Mouse (Mus musculus): Measurements from ENCODE around the gene Glmp. TPM values are rescaled to one million over a fixed set of nuclear protein-coding genes. Genes with fewer than 3 reads are reported as not detected.

Gene Glmp
- polyA plus RNA-seq, 1 experiment from 2014 or later: 142 TPM

Other genes starting within 250 kb of the Glmp start
- 0.12 and 0.18 TPM in 2 replicates for gene Ttc24, start 246.7 kb upstream of the Glmp start, polyA plus RNA-seq (2015; fragmentation: Nextera tagmentation; extraction: Ambion mirVana)
- gene Iqgap3, start 243.1 kb upstream of the Glmp start, polyA plus RNA-seq (2015; fragmentation: Nextera tagmentation; extraction: Ambion mirVana): 23.6 and 27.8 TPM in 2 replicates
- gene Mef2d, start 182.7 kb upstream of the Glmp start, polyA plus RNA-seq (2015; fragmentation: Nextera tagmentation; extraction: Ambion mirVana): 40.5 and 44.7 TPM in 2 replicates
- gene Rhbg, start 70.3 kb upstream of the Glmp start, polyA plus RNA-seq (2015; fragmentation: Nextera tagmentation; extraction: Ambion mirVana): 0.09 and 0.21 TPM in 2 replicates
- 0.19 TPM in 1 of 2 replicates, not detected in the other for gene Gm38392, start 37.8 kb upstream of the Glmp start, polyA plus RNA-seq (2015; fragmentation: Nextera tagmentation; extraction: Ambion mirVana)
- 13.4 and 16.1 TPM in 2 replicates for gene Tsacc, start 28.0 kb upstream of the Glmp start, polyA plus RNA-seq (2015; fragmentation: Nextera tagmentation; extraction: Ambion mirVana)
- gene Cct3, start 27.9 kb upstream of the Glmp start, polyA plus RNA-seq (2015; fragmentation: Nextera tagmentation; extraction: Ambion mirVana): 383 and 394 TPM in 2 replicates
- gene Tmem79, start 11.1 kb downstream of the Glmp start, polyA plus RNA-seq (2015; fragmentation: Nextera tagmentation; extraction: Ambion mirVana): 1.7 and 2.6 TPM in 2 replicates
- 50.1 and 51.0 TPM in 2 replicates for gene Smg5, start 11.2 kb downstream of the Glmp start, polyA plus RNA-seq (2015; fragmentation: Nextera tagmentation; extraction: Ambion mirVana)
- 3.2 and 4.2 TPM in 2 replicates for gene Paqr6, start 39.6 kb downstream of the Glmp start, polyA plus RNA-seq (2015; fragmentation: Nextera tagmentation; extraction: Ambion mirVana)
- 0.21 TPM in 1 of 2 replicates, not detected in the other for gene Bglap3, start 47.7 kb downstream of the Glmp start, polyA plus RNA-seq (2015; fragmentation: Nextera tagmentation; extraction: Ambion mirVana)
- not detected in 2 replicates for gene Bglap2, start 53.7 kb downstream of the Glmp start, polyA plus RNA-seq (2015; fragmentation: Nextera tagmentation; extraction: Ambion mirVana)
- not detected in 2 replicates for gene Bglap, start 59.4 kb downstream of the Glmp start, polyA plus RNA-seq (2015; fragmentation: Nextera tagmentation; extraction: Ambion mirVana)
- gene Pmf1, start 85.3 kb downstream of the Glmp start, polyA plus RNA-seq (2015; fragmentation: Nextera tagmentation; extraction: Ambion mirVana): 98.2 and 98.4 TPM in 2 replicates
- 13.3 and 13.7 TPM in 2 replicates for gene Slc25a44, start 100.1 kb downstream of the Glmp start, polyA plus RNA-seq (2015; fragmentation: Nextera tagmentation; extraction: Ambion mirVana)
- 3.0 and 3.7 TPM in 2 replicates for gene Sema4a, start 136.2 kb downstream of the Glmp start, polyA plus RNA-seq (2015; fragmentation: Nextera tagmentation; extraction: Ambion mirVana)
- 127 and 129 TPM in 2 replicates for gene Lmna, start 184.9 kb downstream of the Glmp start, polyA plus RNA-seq (2015; fragmentation: Nextera tagmentation; extraction: Ambion mirVana)
- 5.3 and 5.7 TPM in 2 replicates for gene Mex3a, start 207.4 kb downstream of the Glmp start, polyA plus RNA-seq (2015; fragmentation: Nextera tagmentation; extraction: Ambion mirVana)
- 2.2 and 5.2 TPM in 2 replicates for gene Rab25, start 223.3 kb downstream of the Glmp start, polyA plus RNA-seq (2015; fragmentation: Nextera tagmentation; extraction: Ambion mirVana)
- gene Lamtor2, start 228.1 kb downstream of the Glmp start, polyA plus RNA-seq (2015; fragmentation: Nextera tagmentation; extraction: Ambion mirVana): 136 and 139 TPM in 2 replicates
- gene Ubqln4, start 228.7 kb downstream of the Glmp start, polyA plus RNA-seq (2015; fragmentation: Nextera tagmentation; extraction: Ambion mirVana): 28.8 and 32.0 TPM in 2 replicates

Measured in heart, embryonic 16.5 days (tissue).